Mouse (Mus musculus) duodenum, adult 2 months (tissue): ENCODE measurements around the gene Thada. TPM values are rescaled to one million over a fixed set of nuclear protein-coding genes. Genes with fewer than 3 reads are reported as not detected.

Experiments used
- polyA plus RNA-seq: library from polyadenylated mRNA; depleted of rRNA; stranded (reverse); fragments of >200 nt; gene quantifications from 2 replicates; pipeline ENCODE4 v1.2.3, GENCODE M21; 2012; ENCODE audit warnings: low replicate concordance; rRNA removed

Thada gene
- polyA plus RNA-seq, result 0.96 and 3.8 TPM in 2 replicates

DNA sequence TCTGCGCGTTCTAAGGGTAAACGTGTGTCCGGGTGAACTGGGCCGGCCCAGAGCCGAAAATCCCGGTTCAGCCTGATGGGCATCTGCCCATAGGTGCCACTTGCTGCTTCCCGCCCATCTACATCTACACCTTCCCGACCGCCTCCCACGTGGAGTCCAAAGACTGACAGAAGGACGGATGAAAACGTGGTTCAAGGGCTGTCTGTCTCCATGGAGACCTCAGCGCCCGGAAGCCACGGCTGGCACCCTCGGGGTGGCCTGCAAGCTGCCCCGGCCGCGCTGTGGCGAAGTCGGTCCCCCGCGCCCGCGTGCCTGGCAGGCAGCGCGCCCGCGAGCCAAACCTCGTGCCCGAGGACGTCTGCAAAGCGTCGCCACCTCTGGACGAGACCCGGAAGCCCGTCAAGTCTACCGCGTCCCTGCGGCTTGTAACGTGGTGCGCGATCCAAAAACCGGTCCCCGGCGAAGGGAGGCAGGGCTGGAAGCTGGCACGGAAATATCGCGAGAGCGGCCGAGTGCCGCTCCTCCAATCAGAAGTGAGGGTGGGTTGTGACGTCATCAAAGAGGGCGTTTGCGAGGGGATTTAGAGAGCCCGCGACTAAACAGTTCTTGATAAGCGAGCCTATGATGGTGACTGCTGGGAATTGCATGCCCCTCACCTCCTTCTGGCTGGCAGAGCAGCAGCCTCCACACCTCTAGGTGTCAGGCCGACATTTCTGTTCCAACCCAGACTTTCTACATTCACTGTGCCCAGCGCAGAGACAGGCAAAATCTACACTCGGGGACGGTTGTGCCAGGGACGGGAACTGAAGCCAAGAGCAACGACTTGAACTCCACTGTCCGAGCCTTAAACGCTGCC is at the start of gene Thada:
TSS of gene Thada (minus strand) at position 453 of the 856 bp plus-strand sequence.

DNA sequence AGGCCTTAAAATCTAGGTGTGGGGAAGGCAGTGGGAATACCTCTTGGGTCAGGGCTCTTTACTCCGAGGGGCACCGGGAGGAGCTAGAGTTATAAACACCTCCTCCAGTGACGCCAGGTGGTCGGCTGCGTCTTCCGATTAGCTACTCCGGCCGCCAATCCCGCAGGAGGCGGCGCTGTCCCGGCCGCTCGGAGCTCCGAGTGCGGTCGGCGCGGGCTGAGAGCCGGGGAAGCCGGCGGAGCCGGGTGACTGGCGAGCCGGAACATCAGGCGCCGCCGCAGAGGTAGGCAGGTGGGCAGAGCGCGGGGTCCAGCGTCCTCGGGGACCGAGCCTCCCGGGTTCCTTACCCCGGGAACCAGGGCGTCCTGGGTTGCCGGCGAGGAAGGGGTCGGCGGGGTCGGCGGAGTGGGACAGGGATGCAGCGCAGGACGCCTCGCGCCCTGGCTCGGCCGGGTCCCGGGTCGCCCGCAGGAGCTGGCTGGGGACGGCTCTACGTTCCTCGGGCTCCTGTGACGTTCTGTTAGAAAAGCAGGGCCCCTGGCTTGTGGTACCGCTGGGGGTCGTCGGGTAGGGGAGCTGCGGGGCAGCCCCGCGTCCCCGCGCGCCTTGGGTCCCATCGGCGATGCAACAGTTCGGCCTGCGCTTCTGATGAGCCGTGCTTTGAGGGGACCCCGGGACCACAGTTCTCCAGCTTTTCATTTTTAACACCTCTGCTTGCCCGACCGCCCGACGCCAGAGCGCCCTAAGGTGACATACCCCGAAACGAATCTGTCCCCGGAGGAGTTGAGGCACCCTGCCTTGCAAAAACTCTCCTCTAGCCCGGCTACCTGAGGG is 45.9 kb upstream of the Thada start, which contains the start of gene Plekhh2:
TSS of gene Plekhh2 (plus strand) at position 214 of the 834 bp plus-strand sequence.

DNA sequence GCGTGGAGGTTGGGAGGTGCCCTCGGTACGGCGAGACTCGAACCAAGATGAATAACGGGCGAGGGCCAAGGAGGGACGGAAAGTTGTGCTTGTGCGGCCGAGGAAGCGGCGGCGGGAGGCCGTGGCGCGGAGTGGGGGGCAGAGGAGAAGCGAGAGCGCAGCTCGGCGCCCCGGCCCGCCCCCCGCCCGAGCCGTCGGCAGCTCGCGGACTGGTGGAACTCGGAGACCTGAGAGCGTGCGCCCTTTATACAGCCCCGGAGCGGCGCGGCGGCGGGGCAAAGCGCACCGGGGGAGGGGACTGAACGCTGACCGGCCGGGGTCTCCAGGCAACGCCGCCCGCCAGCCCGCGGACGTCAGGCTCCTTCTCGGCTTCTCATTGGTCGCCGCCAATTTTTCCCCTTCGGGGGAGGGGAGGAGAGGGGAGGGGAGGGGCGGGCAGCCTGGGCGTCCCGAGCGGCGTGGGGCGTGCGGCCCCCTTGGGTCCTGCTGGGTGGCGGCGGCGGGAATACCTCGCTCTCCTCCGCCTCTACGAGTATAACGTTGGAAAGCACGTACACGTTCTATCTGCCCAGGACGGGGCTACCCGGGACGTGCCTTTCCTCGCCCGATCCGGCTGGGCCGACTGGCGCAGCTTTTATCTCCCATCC is 278.2 kb downstream of the Thada start, which contains the start of gene Zfp36l2:
TSS of gene Zfp36l2 (minus strand) at position 221 of the 647 bp plus-strand sequence.

Other genes starting within 250 kb of the Thada start
- gene Plekhh2, start 45.7 kb upstream of the Thada start, polyA plus RNA-seq, result 0.87 and 2.6 TPM in 2 replicates
- 0.07 and 0.25 TPM in 2 replicates for gene Dync2li1, start 160.3 kb upstream of the Thada start, polyA plus RNA-seq
- 109 and 272 TPM in 2 replicates for gene Abcg8, start 210.1 kb upstream of the Thada start, polyA plus RNA-seq
- 150 and 303 TPM in 2 replicates for gene Abcg5, start 216.8 kb upstream of the Thada start, polyA plus RNA-seq